Mouse (Mus musculus) small intestine, adult 2 months (tissue): ENCODE data around the gene Cep152.

Source experiments
- CTCF ChIP-seq: fragments of 200-500 bp; IDR thresholded peaks from 2 replicates; pipeline ENCODE4 v1.5.1; 2012; ENCODE audit warnings: low read depth, mild to moderate bottlenecking, control low read depth, inconsistent platforms, low read length, moderate library complexity, mixed read lengths; ENCODE audit not compliant: insufficient replicate concordance, insufficient read length; ENCODE audit errors: extremely low read depth
- POLR2A ChIP-seq: fragments of 200-500 bp; IDR thresholded peaks from 2 replicates; pipeline ENCODE4 v1.6.1; 2012; ENCODE audit warnings: low read depth, mild to moderate bottlenecking, control low read depth, inconsistent platforms, low read length, moderate library complexity

- TF ChIP-seq CTCF (no peak), POLR2A (no peak)
Measured at GRCm38 (mm10) chr2:125598958-125599357, 26.0 kb downstream of the Cep152 start.
